Mouse (Mus musculus) heart, embryonic 11.5 days (tissue): ENCODE measurements around the gene S1pr1. TPM values are rescaled to one million over a fixed set of nuclear protein-coding genes. Genes with fewer than 3 reads are reported as not detected.

ENCODE experiments used
- ATAC-seq: fragments of 200-750 bp; cut with Nextera tagmentation; replicated peaks from 2 replicates; pipeline ENCODE4 v1.8.0; 2017; ENCODE audit warnings: moderate library complexity; ENCODE audit not compliant: insufficient number of reproducible peaks, low FRiP score, low TSS enrichment
- H3K27ac ChIP-seq: fragments of 300-500 bp; sonication (generic); 2 replicates; pipeline ENCODE4 v1.5.1; 2014; ENCODE audit warnings: mild to moderate bottlenecking, low read depth, low read length
- H3K27me3 ChIP-seq: fragments of 300-500 bp; sonication (generic); 2 replicates; pipeline ENCODE4 v1.6.1; 2014; ENCODE audit warnings: mild to moderate bottlenecking, low read length, mixed read lengths; ENCODE audit not compliant: control insufficient read depth, insufficient read depth
- H3K36me3 ChIP-seq: fragments of 300-500 bp; sonication (generic); 2 replicates; pipeline ENCODE4 v1.6.1; 2014; ENCODE audit warnings: mild to moderate bottlenecking, low read length, moderate library complexity, mixed read lengths; ENCODE audit not compliant: control insufficient read depth, insufficient read depth
- H3K4me1 ChIP-seq: fragments of 300-500 bp; sonication (generic); 2 replicates; pipeline ENCODE4 v1.6.1; 2014; ENCODE audit warnings: low read length; ENCODE audit not compliant: control insufficient read depth, insufficient read depth
- H3K4me2 ChIP-seq: fragments of 300-500 bp; sonication (generic); 2 replicates; pipeline ENCODE4 v1.6.1; 2014; ENCODE audit warnings: mild to moderate bottlenecking, moderate library complexity
- H3K4me3 ChIP-seq: fragments of 300-500 bp; sonication (generic); 2 replicates; pipeline ENCODE4 v1.5.1; 2014; ENCODE audit warnings: low read depth, low read length
- H3K9ac ChIP-seq: fragments of 300-500 bp; sonication (generic); 2 replicates; pipeline ENCODE4 v1.6.1; 2014; ENCODE audit warnings: mild to moderate bottlenecking, low read depth, low read length, moderate library complexity
- H3K9me3 ChIP-seq: fragments of 300-500 bp; sonication (generic); replicated peaks from 2 replicates; pipeline ENCODE4 v1.6.1; 2016; ENCODE audit warnings: low read length; ENCODE audit not compliant: control insufficient read depth
- WGBS: fragments of 180-500 bp; shearing (Covaris S2); extraction: QIAGEN DNeasy Blood & Tissue Kit; methylation state at CpG from one replicate; pipeline ENCODE4 v1.1.7; 2014; ENCODE audit not compliant: insufficient replicate concordance; 5-methylcytosine and 5-hydroxymethylcytosine counted together
- polyA plus RNA-seq: library from polyadenylated mRNA; unstranded; fragments of >200 nt; fragmentation: Nextera tagmentation; extraction: Ambion mirVana; gene quantifications from 2 replicates; pipeline ENCODE4 v1.2.1, GENCODE M21; 2014

S1pr1 gene
- polyA plus RNA-seq, 1 experiment from 2014 or later, result 62.8 TPM

DNA sequence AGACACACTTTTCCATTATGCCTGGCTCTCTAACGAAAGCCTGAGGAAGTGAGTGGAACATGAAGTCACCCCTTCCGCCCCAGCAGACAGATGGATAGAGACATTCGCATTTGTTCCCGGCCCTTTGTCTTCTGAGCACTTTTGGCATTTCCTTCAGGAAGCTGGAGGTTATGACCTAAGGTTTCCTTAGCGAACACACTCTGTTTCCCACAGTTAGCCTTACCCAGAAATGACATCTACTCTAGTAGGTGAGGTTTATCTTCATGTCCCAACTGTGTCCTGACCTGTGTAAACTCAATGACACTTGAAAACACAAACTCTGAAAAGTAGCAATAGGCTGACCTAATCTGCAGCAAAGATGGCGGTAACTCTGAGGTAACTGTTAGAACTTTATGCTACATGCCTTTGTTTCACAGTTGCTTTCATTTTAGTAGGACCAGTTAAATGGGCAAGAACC is 5.7 kb downstream of the S1pr1 start:
- peaks cover 19% of the 10 kb centered on the region for H3K4me1 ChIP-seq
- peaks cover 10% of the 10 kb centered on the region for H3K36me3 ChIP-seq
- 58% methylated on average over 6 of the region's 6 CpGs for WGBS
- no peaks in the 10 kb centered on the region for H3K9me3 ChIP-seq
- H3K27me3 ChIP-seq, result no peaks in the 10 kb centered on the region
- H3K9ac ChIP-seq, result no peak overlapping the region
- 0 out of 2 replicates have a peak overlapping the region, but pooled peaks have one; percentile 6 for H3K4me2 ChIP-seq
- H3K4me3 ChIP-seq, result no peak overlapping the region
- 0 out of 2 replicates have a peak, but pooled peaks have one; percentile 26 for ATAC-seq
- H3K27ac ChIP-seq, result peak overlapping the region; percentile 62

DNA sequence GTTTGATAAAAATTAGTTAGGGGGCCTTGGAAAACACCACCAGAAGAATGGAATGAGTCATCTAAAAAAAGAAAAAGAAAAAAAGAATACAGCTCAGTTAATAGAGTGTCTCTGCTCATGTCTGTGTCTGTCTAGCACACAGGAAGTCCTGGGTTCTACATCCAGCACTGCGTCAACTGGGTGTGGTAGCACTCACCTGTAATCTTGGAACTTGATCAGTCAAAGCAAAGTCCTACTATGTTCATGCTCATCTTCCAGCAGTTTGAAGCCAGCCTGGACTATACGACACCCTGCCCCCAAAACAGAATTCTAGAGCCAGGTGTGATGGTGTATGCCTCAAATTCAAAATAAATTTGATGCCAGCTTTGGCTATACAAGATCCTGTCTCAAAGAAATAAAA is 8.1 kb downstream of the S1pr1 start:
- Histone ChIP-seq H3K4me1 (peaks cover 14% of the 10 kb centered on the region), H3K4me3 (no peak overlapping the region), H3K27ac (no peak overlapping the region), H3K36me3 (peaks cover 7% of the 10 kb centered on the region), H3K9me3 (no peaks in the 10 kb centered on the region), H3K4me2 (no peak overlapping the region), H3K27me3 (no peaks in the 10 kb centered on the region), H3K9ac (no peak overlapping the region)
- WGBS, result 79% methylated on average over 2 of the region's 2 CpGs
- ATAC-seq, result no peak

DNA sequence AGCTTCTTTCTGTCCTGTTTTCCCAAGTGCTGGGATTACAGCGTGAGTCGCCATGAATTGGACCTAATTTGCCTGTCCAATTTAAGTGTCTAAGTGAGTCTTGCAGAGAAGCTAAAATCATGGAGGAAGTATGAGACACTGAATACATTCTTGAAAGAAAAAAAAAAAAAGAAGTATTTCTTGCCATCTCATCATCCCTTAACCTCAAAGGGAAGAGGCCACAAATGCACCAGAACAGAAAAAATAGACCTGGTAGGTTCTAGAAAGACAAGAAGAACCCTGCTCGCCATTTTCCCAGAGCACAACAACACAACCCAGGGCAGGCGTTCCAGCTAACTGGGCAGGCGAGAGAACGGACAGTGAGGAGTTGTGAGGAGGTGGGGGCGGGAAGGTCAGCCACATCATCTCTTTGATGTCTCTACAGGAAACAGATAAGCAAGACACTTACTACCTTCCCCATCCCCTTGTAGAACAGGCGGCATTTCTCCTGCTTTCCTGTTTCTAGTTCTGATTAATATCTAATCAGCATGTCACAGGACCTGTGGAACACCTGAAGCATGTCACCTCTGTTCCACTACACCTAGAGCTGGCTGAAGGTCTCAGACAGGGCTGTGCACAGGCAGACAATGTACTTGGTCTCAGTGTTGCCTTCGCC is 10.5 kb downstream of the S1pr1 start:
- H3K36me3 ChIP-seq, result peaks cover 5% of the 10 kb centered on the region; the same call in 1 of the 2 replicates
- no peak overlapping the region for H3K9ac ChIP-seq
- 69% methylated on average over 9 of the region's 9 CpGs for WGBS
- no peak overlapping the region for H3K4me2 ChIP-seq
- no peaks in the 10 kb centered on the region for H3K9me3 ChIP-seq
- H3K27ac ChIP-seq, result no peak overlapping the region
- no peak overlapping the region for H3K4me3 ChIP-seq
- H3K27me3 ChIP-seq, result no peaks in the 10 kb centered on the region
- peaks cover 5% of the 10 kb centered on the region; the same call in 1 of the 2 replicates for H3K4me1 ChIP-seq
- ATAC-seq, result no peak

DNA sequence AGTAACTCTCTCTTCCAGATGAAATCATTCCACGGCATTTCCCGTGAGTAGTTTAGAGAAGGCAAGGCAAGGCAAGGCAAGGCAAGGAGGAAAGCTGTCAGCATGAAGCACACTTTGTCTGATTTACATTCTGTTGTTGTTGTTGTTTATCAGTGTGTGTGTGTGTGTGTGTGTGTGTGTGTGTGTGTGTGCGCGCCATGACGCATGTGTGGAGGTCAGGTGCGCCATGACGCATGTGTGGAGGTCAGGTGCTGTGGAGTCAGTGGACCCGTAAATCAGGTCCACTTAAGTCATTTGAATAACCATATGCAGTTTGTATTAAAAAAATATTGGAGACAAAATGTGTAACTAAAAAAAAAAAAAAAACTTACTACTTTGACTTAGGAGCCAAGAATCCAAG is 11.2 kb downstream of the S1pr1 start:
- WGBS, result 97% methylated on average over 8 of the region's 8 CpGs
- H3K27ac ChIP-seq, result no peak overlapping the region
- H3K27me3 ChIP-seq, result no peaks in the 10 kb centered on the region
- ATAC-seq, result no peak
- H3K4me2 ChIP-seq, result no peak overlapping the region
- no peaks in the 10 kb centered on the region for H3K9me3 ChIP-seq
- H3K36me3 ChIP-seq, result peaks cover 5% of the 10 kb centered on the region; the same call in 1 of the 2 replicates
- no peak overlapping the region for H3K4me3 ChIP-seq
- H3K9ac ChIP-seq, result no peak overlapping the region
- H3K4me1 ChIP-seq, result no peaks in the 10 kb centered on the region

DNA sequence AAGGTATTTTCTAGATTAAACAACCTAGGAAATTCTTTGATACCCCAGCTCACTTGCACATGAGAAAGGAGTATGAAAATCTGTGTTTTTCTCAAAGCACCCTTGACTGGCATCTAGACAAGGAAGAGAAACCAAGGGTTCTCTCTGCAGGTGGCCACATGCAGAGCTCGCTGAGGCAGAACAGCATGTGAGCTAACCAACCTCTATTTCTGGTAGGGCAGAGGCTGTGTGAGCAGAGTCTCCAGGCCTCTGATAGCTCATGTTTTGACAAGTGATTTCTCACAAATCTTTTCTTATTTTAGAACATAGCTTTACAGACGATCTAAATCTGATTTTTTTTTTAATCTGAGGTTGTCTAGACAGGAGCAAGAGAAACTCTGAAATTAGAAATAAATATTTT is 12.8 kb downstream of the S1pr1 start:
- Histone ChIP-seq H3K4me2 (no peak overlapping the region), H3K4me1 (no peaks in the 10 kb centered on the region), H3K4me3 (no peak overlapping the region), H3K27ac (no peak overlapping the region), H3K27me3 (no peaks in the 10 kb centered on the region), H3K9ac (no peak overlapping the region), H3K9me3 (no peaks in the 10 kb centered on the region), H3K36me3 (peaks cover 3% of the 10 kb centered on the region; the same call in 1 of the 2 replicates)
- WGBS, result 56% methylated on average over 2 of the region's 2 CpGs
- no peak for ATAC-seq

DNA sequence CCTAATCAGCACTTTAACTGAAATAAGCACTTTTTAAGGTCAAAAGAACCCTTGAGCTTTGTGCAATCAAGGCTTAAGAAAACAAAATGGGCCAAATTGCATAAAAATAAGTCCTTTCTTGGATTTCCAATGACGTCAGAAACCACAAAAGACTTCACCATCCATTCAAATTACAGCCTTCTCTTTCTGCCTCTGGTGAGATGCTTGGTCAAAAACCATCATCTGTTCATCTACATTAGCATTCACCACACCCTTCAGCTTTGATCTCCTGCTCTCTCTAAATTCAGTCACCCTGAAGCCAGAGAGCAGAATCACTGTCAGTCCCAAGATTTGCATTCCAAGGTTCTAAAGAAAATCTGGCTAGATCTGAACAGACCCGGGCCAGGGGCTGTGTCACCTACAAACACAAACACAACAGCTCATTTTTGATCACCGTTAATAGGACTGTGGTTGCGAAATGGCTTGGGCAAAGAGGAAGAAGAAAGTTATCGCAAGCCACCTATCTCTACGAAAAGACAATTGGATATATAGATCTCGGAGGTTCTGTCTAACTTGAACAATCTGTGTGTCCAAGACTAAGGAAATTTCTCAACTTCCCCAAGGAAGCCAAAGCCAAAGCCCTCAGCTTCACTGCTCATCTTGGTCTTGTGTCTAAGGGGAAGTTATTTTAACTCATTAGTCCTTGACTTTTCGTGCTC is 19.5 kb downstream of the S1pr1 start:
- Histone ChIP-seq H3K9me3 (no peaks in the 10 kb centered on the region), H3K27me3 (no peaks in the 10 kb centered on the region), H3K4me3 (no peak overlapping the region), H3K9ac (no peak overlapping the region), H3K36me3 (no peaks in the 10 kb centered on the region), H3K4me1 (0 out of 2 replicates have a peak, but pooled peaks cover 3% of the 10 kb centered on the region), H3K27ac (no peak overlapping the region), H3K4me2 (no peak overlapping the region)
- no peak for ATAC-seq
- 78% methylated on average over 8 of the region's 8 CpGs for whole genome bisulfite sequencing

DNA sequence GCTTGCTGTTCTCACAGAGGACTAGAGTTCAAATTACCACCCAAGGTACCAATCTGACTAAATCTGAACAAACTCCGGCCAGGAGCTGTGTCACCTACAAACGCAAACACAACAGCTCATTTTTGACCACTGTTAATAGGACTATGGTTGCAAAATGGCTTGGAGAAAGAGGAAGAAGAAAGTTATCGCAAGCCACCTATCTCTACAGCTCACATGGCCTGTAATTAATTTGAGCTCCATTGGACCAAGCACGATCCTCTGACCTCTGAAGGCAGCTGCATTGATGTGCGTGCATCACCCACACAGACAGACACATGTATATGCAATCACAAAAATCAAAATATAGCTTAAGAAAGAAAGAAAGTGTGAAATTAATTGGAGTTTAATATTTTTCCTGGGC is 20.7 kb downstream of the S1pr1 start:
- no peak overlapping the region for H3K4me2 ChIP-seq
- H3K4me1 ChIP-seq, result 0 out of 2 replicates have a peak, but pooled peaks cover 3% of the 10 kb centered on the region
- H3K36me3 ChIP-seq, result no peaks in the 10 kb centered on the region
- no peak for ATAC-seq
- H3K9ac ChIP-seq, result no peak overlapping the region
- no peaks in the 10 kb centered on the region for H3K27me3 ChIP-seq
- no peaks in the 10 kb centered on the region for H3K9me3 ChIP-seq
- no peak overlapping the region for H3K4me3 ChIP-seq
- 85% methylated on average over 5 of the region's 5 CpGs for WGBS
- no peak overlapping the region for H3K27ac ChIP-seq

DNA sequence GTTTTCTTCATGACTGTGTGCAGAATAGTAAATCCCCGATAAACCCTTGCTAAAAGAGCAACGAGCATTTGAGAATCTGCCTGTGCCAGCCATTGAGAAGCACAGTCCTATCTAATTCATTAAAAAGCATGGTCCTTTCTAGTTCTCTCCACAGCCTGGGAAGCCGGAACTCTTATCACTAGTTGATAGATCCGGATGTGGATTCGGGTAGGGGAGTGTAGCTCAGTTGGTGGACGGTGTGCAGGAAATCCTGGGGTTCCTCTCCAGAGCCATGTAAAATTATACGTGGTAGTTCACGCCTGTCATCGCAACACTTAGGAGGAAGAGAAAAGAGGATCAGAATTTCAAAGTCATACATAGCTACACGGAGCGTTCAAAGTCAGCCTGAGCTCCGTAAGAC is 21.5 kb downstream of the S1pr1 start:
- no peaks in the 10 kb centered on the region for H3K36me3 ChIP-seq
- no peaks in the 10 kb centered on the region for H3K27me3 ChIP-seq
- 56% methylated on average over 12 of the region's 12 CpGs for WGBS
- H3K9ac ChIP-seq, result no peak overlapping the region
- ATAC-seq, result no peak
- H3K4me3 ChIP-seq, result no peak overlapping the region
- H3K27ac ChIP-seq, result no peak overlapping the region
- H3K9me3 ChIP-seq, result no peaks in the 10 kb centered on the region
- H3K4me2 ChIP-seq, result no peak overlapping the region
- H3K4me1 ChIP-seq, result 0 out of 2 replicates have a peak, but pooled peaks cover 3% of the 10 kb centered on the region
